Mouse (Mus musculus) sigmoid colon, adult 10 weeks (tissue): ENCODE data around the gene Lrmda. TPM values are rescaled to one million over a fixed set of nuclear protein-coding genes. Genes with fewer than 3 reads are reported as not detected.

Experiments
- polyA plus RNA-seq: library from polyadenylated mRNA; stranded (reverse); fragments of 350-450 nt; fragmentation: Illumina TruSeq; extraction: RNeasy Lipid Tissue Mini Kit (QIAGEN cat#74804); gene quantifications from one replicate; pipeline ENCODE4 v1.2.3, GENCODE M21; 2014; ENCODE audit warnings: low read depth, low replicate concordance

The Lrmda gene
- polyA plus RNA-seq, result not detected

DNA sequence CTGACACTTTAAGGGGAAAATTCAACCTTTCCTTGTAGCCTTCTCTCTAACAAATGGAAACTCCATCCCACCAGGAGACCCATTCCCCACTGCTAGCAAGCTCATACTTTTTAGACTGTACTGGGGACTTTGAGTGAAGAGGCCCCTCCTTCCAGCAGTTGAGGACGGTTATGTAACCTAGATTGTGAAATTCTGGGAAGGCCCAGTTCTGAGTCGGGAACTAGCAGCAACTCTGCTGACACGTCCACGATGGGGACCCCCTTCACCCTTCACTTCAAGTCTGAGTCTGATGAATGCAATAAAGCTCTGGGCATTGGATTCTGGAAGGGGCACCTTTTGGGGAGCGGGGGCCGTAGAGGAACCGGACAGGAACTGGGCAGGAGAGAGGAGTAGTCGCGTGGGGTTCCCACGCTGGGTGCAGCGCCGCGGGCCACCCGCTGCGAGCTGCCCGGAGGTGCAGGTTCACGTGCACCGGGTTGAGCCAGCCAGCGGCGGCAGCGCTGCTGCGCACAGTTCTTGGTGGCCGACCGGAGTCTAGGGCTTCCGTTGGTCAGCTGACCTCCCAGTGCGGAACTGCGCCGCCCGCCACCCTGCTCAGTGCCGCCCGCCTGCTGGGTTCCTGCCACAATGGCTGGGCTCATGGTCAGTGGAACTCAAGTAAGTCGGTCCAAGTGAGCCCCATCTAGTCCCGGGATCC, at the start of gene Lrmda:
Gene Lrmda (plus strand): TSS at position 461 of the 697 bp plus-strand sequence.

DNA sequence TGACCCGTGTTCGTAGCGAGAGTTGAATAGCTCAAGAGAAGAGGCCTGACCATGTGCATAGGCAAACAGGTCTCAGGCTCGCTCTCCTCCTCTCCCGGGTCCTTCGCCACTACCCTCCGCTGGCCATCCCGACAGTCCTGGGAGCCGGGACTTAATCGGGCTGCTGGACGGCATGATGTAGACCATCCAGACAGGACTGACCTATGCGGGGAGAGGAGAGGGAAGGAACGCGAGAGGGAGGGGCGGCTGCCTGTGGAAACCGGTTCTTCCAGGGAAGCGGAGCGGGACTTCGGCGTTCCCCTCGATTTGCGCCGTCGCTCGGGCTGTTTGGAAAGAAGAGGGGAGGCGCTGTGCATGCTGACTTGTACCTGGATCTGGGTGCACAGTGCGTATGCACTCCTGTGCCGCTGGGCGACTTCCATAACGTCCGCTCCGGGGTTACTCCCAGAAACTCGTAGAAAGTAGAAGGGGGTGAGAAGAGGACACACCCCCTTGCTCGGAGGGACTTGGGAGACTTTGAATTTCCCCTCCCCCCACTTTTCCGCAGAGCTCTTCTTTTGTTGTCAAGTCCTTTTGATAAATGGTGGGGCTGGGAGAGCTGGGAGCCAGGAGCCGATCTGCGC, 30.1 kb upstream of the Lrmda start, which contains the start of gene Zfp503:
Gene Zfp503 (minus strand): TSS at position 311 of the 623 bp plus-strand sequence.

Other genes with a start within 250 kb of the Lrmda start
- gene Vdac2, start 194.5 kb upstream of the Lrmda start, polyA plus RNA-seq, result 690 TPM
- gene Comtd1, start 170.7 kb upstream of the Lrmda start, polyA plus RNA-seq, result 0.47 TPM
- 9.9 TPM for gene Zfp503, start 30.1 kb upstream of the Lrmda start, polyA plus RNA-seq